Mouse (Mus musculus) urinary bladder, postnatal 4 days (tissue): ENCODE results near the gene Ttc25.
"Not testable (repeated sequence)": the region's sequence is repeated elsewhere in the genome, so short reads cannot be mapped to it uniquely, and the experiment has no call there.

Source experiments
- DNase-seq, 2 experiments: peaks; one replicate each; pipeline ENCODE4 v3.0.0; 2021 to 2022; ENCODE audit warnings: low spot score in 2 of 2

Gene Ttc25

GRCm38 (mm10) chr11:100528375-100529165 is 16.8 kb upstream of the Ttc25 start:
- DNase-seq = no peak

- DNase-seq = no peak
These were observed 11.5 kb upstream of the Ttc25 start for GRCm38 (mm10) chr11:100533871-100534270.

- not testable (repeated sequence) for DNase-seq
These were observed 11.0 kb upstream of the Ttc25 start for GRCm38 (mm10) chr11:100534411-100534810.

- not testable (repeated sequence) for DNase-seq
These were observed 10.6 kb upstream of the Ttc25 start for GRCm38 (mm10) chr11:100534821-100535220.

- DNase-seq = no peak
These were observed 9.4 kb upstream of the Ttc25 start for GRCm38 (mm10) chr11:100535996-100536395.

GRCm38 (mm10) chr11:100536466-100536865 is 8.9 kb upstream of the Ttc25 start:
- no peak for DNase-seq

GRCm38 (mm10) chr11:100540966-100541365 is 4.4 kb upstream of the Ttc25 start:
- no peak for DNase-seq

- no peak for DNase-seq
These were observed 3.8 kb upstream of the Ttc25 start for GRCm38 (mm10) chr11:100541577-100541976.

- DNase-seq = no peak
These were observed 309 bp downstream of the Ttc25 start for GRCm38 (mm10) chr11:100545746-100546085.

GRCm38 (mm10) chr11:100546955-100547354 is 1.5 kb downstream of the Ttc25 start:
- DNase-seq = no peak

- no peak for DNase-seq
These were observed 2.7 kb downstream of the Ttc25 start for GRCm38 (mm10) chr11:100548141-100548540.

GRCm38 (mm10) chr11:100549466-100549865 is 4.1 kb downstream of the Ttc25 start:
- no peak for DNase-seq

GRCm38 (mm10) chr11:100550101-100550500 is 4.7 kb downstream of the Ttc25 start:
- DNase-seq = no peak

GRCm38 (mm10) chr11:100552842-100553241 is 7.4 kb downstream of the Ttc25 start:
- no peak for DNase-seq

- no peak for DNase-seq
These were observed 10.2 kb downstream of the Ttc25 start for GRCm38 (mm10) chr11:100555583-100555982.

- DNase-seq = no peak
These were observed 12.2 kb downstream of the Ttc25 start for GRCm38 (mm10) chr11:100557563-100557962.

- DNase-seq = no peak
These were observed 14.1 kb downstream of the Ttc25 start for GRCm38 (mm10) chr11:100559476-100559875.

GRCm38 (mm10) chr11:100561748-100562147 is 16.3 kb downstream of the Ttc25 start:
- no peak for DNase-seq

GRCm38 (mm10) chr11:100564297-100564696 is 18.9 kb downstream of the Ttc25 start:
- DNase-seq = no peak

- DNase-seq = no peak
These were observed 19.3 kb downstream of the Ttc25 start for GRCm38 (mm10) chr11:100564703-100565102.

- no peak for DNase-seq
These were observed 21.8 kb downstream of the Ttc25 start for GRCm38 (mm10) chr11:100567229-100567628.

GRCm38 (mm10) chr11:100567815-100568245 is 22.4 kb downstream of the Ttc25 start:
- no peak for DNase-seq

GRCm38 (mm10) chr11:100568692-100569091 is 23.3 kb downstream of the Ttc25 start:
- DNase-seq = no peak

GRCm38 (mm10) chr11:100569789-100570188 is 24.4 kb downstream of the Ttc25 start:
- DNase-seq = no peak
